9 mouse cellular contexts compared by ENCODE assay signal in the genomic region with DNA sequence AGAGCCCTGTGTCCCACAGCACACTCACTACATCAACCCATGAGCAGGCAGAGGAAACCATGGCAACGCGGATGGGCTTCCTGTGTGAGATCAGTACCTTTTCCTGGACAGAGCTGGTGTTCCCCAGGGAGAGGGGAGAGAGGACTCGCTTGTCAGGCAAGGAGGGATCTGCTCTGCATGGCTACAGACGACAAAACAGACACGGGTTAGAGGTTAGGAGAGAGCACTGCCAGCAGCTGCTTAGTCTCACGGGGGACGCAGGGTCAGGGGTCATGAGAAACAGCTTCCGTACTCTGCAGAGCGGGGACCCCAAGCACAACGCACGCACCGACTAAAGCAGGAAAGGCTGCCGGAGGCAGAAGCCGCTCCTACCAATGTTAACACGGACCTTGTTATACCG.
DNase-seq lines count a peak whose midpoint lies in the region; ATAC-seq and TF ChIP-seq lines count a peak whose summit lies in the region.
"Had no signal": no experiment of that assay in that cellular context is flagged by ENCODE, and none has a peak within 500 bp of the region (broad histone marks: within the 10 kb centered on the region; RNA-seq: fewer than 3 reads in every experiment).

No protein-coding gene starts in this region.

- no peak overlapping the region for H3K27ac ChIP-seq in forebrain, embryonic 12.5 days
- no peak overlapping the region for H3K27ac ChIP-seq in forebrain, embryonic 10.5 days
- peak overlapping the region; percentile 32; the same call in 1 of the 2 replicates for H3K27ac ChIP-seq in hindbrain, postnatal 0 days

- no peaks in the 10 kb centered on the region for H3K9me3 ChIP-seq in forebrain, embryonic 12.5 days
- no peaks in the 10 kb centered on the region for H3K9me3 ChIP-seq in forebrain, embryonic 10.5 days
- H3K9me3 ChIP-seq in hindbrain, postnatal 0 days (ENCODE audit: low read length) = no peaks in the 10 kb centered on the region
- H3K9me3 ChIP-seq: limb, embryonic 12.5 days had no signal

- ATAC-seq in forebrain, embryonic 12.5 days (ENCODE audit: low FRiP score) = peak; percentile 56; the same call in 1 of the 2 replicates
- peak; percentile 32 for ATAC-seq in hindbrain, postnatal 0 days

- H3K4me3 ChIP-seq in forebrain, embryonic 12.5 days (replicated peaks) = no peak overlapping the region
- no peak overlapping the region for H3K4me3 ChIP-seq in forebrain, embryonic 10.5 days
- H3K4me3 ChIP-seq in hindbrain, postnatal 0 days (ENCODE audit: low read length) = no peak overlapping the region
- H3K4me3 ChIP-seq: limb, embryonic 12.5 days had no signal

- no peaks in the 10 kb centered on the region for H3K27me3 ChIP-seq in forebrain, embryonic 12.5 days
- no peaks in the 10 kb centered on the region for H3K27me3 ChIP-seq in forebrain, embryonic 10.5 days (ENCODE audit: poor library complexity, severe bottlenecking)
- no peaks in the 10 kb centered on the region for H3K27me3 ChIP-seq in hindbrain, postnatal 0 days (ENCODE audit: insufficient read depth, low read length)
- H3K27me3 ChIP-seq: limb, embryonic 12.5 days had no signal

- peaks cover 57% of the 10 kb centered on the region for H3K36me3 ChIP-seq in forebrain, embryonic 12.5 days (replicated peaks)
- H3K36me3 ChIP-seq in forebrain, embryonic 10.5 days (replicated peaks) = peaks cover 87% of the 10 kb centered on the region
- H3K36me3 ChIP-seq in hindbrain, postnatal 0 days (ENCODE audit: insufficient read depth, low read length) = peaks cover 32% of the 10 kb centered on the region

- no peak overlapping the region for H3K9ac ChIP-seq in forebrain, embryonic 12.5 days
- no peak overlapping the region for H3K9ac ChIP-seq in hindbrain, postnatal 0 days (replicated peaks; ENCODE audit: low read length)
- H3K9ac ChIP-seq: limb, embryonic 12.5 days had no signal

- TF ChIP-seq CTCF in hindbrain, postnatal 0 days (IDR thresholded peaks at IDR 0.05; ENCODE audit: low read depth) = no peak

- no peak for DNase-seq in forebrain, embryonic 10.5 days (ENCODE audit: extremely low spot score, low spot score)
- DNase-seq in gastrocnemius, postnatal 14 days = peak; percentile 46
- peak; percentile 27 for DNase-seq in hindbrain, postnatal 0 days (ENCODE audit: low spot score)
- peak; percentile 76 for DNase-seq in lung, postnatal 10 days
- no peak for DNase-seq in urinary bladder, postnatal 36 days (ENCODE audit: low spot score in 2 of 2)
- no peak for DNase-seq in cerebellum, adult 11 months
- no peak for DNase-seq in left cerebral cortex, adult 11 months (ENCODE audit: low spot score)

- intact Hi-C loops in gastrocnemius, postnatal 14 days (cut with DNase I; ENCODE audit: low total_unique reads) = no loop called here

- no peaks in the 10 kb centered on the region for H3K4me1 ChIP-seq in forebrain, embryonic 12.5 days
- H3K4me1 ChIP-seq in forebrain, embryonic 10.5 days = no peaks in the 10 kb centered on the region
- H3K4me1 ChIP-seq in hindbrain, postnatal 0 days (ENCODE audit: insufficient read depth, low read length) = no peaks in the 10 kb centered on the region
- H3K4me1 ChIP-seq: limb, embryonic 12.5 days had no signal

- no peak overlapping the region for H3K4me2 ChIP-seq in forebrain, embryonic 12.5 days
- no peak overlapping the region for H3K4me2 ChIP-seq in hindbrain, postnatal 0 days (ENCODE audit: low read depth, low read length)
- H3K4me2 ChIP-seq: limb, embryonic 12.5 days had no signal

- 84% methylated on average over 16 of the region's 16 CpGs for WGBS in forebrain, embryonic 12.5 days
- 83% methylated on average over 16 of the region's 16 CpGs for WGBS in forebrain, embryonic 10.5 days
- 50% methylated on average over 16 of the region's 16 CpGs for WGBS in hindbrain, postnatal 0 days

Comparison
In these comparisons a context has a peak if more than half of its experiments do, and no peak if none do; other contexts are left out.
1. DNase-seq: peak in gastrocnemius, postnatal 14 days (single experiment), hindbrain, postnatal 0 days (single experiment) and lung, postnatal 10 days (single experiment); none in forebrain, embryonic 10.5 days (single experiment), urinary bladder, postnatal 36 days (0 of 2), cerebellum, adult 11 months (single experiment) and left cerebral cortex, adult 11 months (single experiment).